Mouse (Mus musculus): ENCODE measurements around the gene Gm2115. TPM values are rescaled to one million over a fixed set of nuclear protein-coding genes. Genes with fewer than 3 reads are reported as not detected.
A peak's percentile ranks its signal among the peaks of the same experiment; 100 is the strongest.

The Gm2115 gene
- polyA plus RNA-seq, 1 experiment from 2014 or later: 0.30 TPM

DNA sequence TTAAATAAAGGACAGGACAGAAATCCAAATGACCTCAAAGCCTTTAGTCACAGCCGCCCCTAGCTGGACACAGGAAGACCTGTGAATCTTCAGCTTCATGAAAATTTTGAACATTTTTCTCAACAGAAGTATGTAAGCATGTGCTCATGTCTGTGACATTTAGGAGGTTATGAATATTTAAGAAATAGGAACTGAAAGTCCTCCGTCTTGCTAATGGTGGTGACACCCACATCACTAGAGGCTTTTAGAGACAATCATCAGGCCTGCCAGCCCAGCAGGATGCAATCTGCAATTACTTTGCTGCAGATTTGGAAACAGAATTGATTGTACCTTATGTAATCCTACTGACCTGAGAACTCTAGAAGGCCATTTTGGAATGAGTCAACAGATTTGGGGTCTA is 22.7 kb downstream of the Gm2115 start:
- H3K4me1 ChIP-seq: no peaks in the 10 kb centered on the region
- no peak overlapping the region for H3K27ac ChIP-seq (replicated peaks)
- H3K4me3 ChIP-seq: no peak overlapping the region
- no peaks in the 10 kb centered on the region for H3K36me3 ChIP-seq
- WGBS: 89% methylated on average over 2 of the region's 2 CpGs
- no peaks in the 10 kb centered on the region for H3K27me3 ChIP-seq (ENCODE audit: low read depth, poor library complexity, severe bottlenecking)
- DNase-seq (ENCODE audit: low spot score): no peak
- no peaks in the 10 kb centered on the region for H3K9me3 ChIP-seq (replicated peaks)

DNA sequence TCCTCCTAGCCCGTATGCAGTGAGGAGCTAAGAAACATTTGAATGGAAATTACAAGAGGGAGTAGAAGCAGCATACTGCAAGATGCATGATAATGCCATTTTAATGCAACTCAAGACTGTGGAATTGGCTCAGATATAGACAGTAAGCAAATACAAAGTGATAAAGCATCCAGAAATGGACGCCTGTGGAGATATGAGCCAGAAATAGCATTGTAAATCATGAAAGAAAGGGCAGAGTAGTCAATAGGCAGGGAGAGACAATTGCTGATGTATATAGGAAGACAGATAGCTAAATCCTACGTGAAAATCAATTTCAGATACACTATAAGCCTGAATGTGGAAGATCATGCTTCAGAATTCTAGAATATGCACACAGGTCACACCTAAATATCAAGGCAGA is 26.5 kb downstream of the Gm2115 start:
- Histone ChIP-seq H3K9me3 (replicated peaks) (no peaks in the 10 kb centered on the region), H3K27ac (replicated peaks) (no peak overlapping the region), H3K27me3 (ENCODE audit: low read depth, poor library complexity, severe bottlenecking) (no peaks in the 10 kb centered on the region), H3K36me3 (no peaks in the 10 kb centered on the region), H3K4me3 (no peak overlapping the region), H3K4me1 (no peaks in the 10 kb centered on the region)
- 73% methylated on average over 3 of the region's 3 CpGs for WGBS
- no peak for DNase-seq (ENCODE audit: low spot score)

DNA sequence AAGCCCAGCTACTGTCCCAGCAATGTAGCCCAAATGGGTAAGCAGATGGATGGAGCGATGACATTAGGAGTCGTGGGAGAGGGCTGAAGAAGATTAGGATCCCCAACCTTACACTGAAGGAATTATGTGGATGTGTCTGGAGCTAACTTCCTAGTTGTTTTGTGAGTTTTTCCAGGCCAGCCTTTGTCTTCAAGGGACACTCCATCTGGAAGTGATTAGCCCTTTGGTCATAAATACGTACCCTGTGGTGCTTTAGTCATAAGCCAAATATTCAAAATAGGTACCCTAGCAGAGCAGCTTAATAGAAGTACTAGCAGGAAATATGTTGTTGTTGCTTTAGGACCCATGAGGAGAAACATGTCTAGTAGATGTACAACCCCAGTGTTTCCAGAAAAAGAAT is 28.6 kb downstream of the Gm2115 start:
- Histone ChIP-seq H3K9me3 (replicated peaks) (no peaks in the 10 kb centered on the region), H3K27me3 (ENCODE audit: low read depth, poor library complexity, severe bottlenecking) (no peaks in the 10 kb centered on the region), H3K27ac (replicated peaks) (no peak overlapping the region), H3K4me1 (no peaks in the 10 kb centered on the region), H3K36me3 (no peaks in the 10 kb centered on the region), H3K4me3 (no peak overlapping the region)
- WGBS: 80% methylated on average over 3 of the region's 3 CpGs
- no peak for DNase-seq (ENCODE audit: low spot score)

DNA sequence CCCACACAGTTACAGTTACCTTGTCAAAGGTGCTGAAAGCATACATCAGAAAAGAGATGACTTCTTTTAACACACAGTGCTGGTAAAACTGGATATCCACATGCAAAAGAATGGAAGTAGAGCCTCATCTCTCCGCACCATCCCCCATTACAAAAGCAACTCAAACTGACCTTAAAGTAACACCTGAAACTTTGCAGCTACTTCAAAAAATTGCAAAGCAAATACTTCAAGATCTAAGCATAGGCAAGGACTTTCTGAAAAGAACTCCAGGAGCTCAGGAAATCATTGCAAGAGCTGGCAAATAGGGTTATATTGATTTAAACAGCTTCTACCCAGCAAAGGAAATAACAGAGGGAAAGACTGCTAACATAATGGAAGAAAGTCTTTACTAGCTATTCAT is 31.7 kb downstream of the Gm2115 start:
- H3K4me3 ChIP-seq: no peak overlapping the region
- H3K4me1 ChIP-seq: no peaks in the 10 kb centered on the region
- no peak for DNase-seq (ENCODE audit: low spot score)
- no peaks in the 10 kb centered on the region for H3K27me3 ChIP-seq (ENCODE audit: low read depth, poor library complexity, severe bottlenecking)
- WGBS: 91% methylated on average over 1 of the region's 1 CpGs
- H3K9me3 ChIP-seq (replicated peaks): no peaks in the 10 kb centered on the region
- H3K27ac ChIP-seq (replicated peaks): no peak overlapping the region
- no peaks in the 10 kb centered on the region for H3K36me3 ChIP-seq

DNA sequence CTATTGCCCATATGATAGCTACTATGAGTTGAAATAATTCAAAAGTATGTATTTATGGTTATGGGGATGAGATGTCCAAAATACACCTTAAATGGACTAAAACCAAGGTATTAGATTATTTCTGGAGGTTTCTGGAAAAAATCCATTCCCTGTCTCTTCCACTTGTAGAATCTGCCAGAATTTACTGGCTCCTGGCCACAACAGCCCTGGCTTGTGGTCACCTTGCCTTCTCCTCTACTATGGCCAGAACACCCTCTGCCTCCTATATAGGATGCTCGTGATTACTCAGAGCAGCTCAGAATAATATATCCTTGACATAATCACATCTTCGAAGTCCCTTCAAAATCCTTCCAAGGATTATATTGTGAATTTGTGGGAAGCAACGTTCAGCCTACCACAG is 35.5 kb downstream of the Gm2115 start:
- Histone ChIP-seq H3K9me3 (replicated peaks) (no peaks in the 10 kb centered on the region), H3K27ac (replicated peaks) (no peak overlapping the region), H3K4me1 (no peaks in the 10 kb centered on the region), H3K36me3 (no peaks in the 10 kb centered on the region), H3K4me3 (no peak overlapping the region), H3K27me3 (ENCODE audit: low read depth, poor library complexity, severe bottlenecking) (no peaks in the 10 kb centered on the region)
- DNase-seq (ENCODE audit: low spot score): no peak
- WGBS: 84% methylated on average over 3 of the region's 3 CpGs

DNA sequence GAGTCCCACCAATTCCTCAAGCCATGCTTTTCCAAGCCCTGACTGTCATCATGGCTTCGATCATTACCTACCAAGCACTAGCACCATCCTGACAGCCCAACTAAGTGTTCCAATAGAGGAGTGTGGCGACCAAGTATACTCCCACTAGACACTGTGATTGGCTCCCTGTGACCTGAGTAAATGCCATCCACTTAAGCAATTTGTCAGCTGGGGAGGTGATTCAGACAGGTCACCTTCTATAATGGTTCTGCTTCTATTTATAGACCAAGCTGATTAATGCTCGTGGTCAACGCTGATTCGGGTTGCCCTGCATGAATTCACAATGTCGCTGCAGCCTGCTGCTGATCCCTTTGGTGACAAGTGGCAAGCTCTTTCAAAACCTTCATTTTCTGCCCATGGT is 37.4 kb downstream of the Gm2115 start:
- no peaks in the 10 kb centered on the region for H3K36me3 ChIP-seq
- no peaks in the 10 kb centered on the region for H3K9me3 ChIP-seq (replicated peaks)
- DNase-seq (ENCODE audit: low spot score): no peak
- no peak overlapping the region for H3K4me3 ChIP-seq
- 83% methylated on average over 6 of the region's 6 CpGs for WGBS
- no peaks in the 10 kb centered on the region for H3K4me1 ChIP-seq
- no peaks in the 10 kb centered on the region for H3K27me3 ChIP-seq (ENCODE audit: low read depth, poor library complexity, severe bottlenecking)
- H3K27ac ChIP-seq (replicated peaks): no peak overlapping the region

DNA sequence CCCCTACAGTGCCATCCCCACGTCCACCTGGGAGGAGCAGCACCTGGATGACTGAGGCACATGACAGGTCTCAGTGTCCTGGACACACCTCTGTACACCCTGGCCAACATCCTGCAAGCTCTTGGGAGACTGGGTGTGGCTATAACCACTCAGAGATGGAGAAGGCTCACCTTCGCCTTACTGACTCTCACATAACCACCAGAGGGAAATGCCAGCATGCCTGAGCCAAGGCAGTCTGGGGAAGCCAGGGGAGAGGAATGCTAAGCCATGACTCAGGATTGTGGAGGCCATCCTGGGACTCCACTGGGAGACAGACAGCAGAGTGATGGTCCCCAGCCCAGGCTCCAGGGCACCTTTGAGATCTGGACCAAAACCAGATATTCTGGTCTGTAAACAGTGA is 48.3 kb downstream of the Gm2115 start:
- Histone ChIP-seq H3K4me1 (no peaks in the 10 kb centered on the region), H3K9me3 (replicated peaks) (no peaks in the 10 kb centered on the region), H3K27ac (replicated peaks) (no peak overlapping the region), H3K4me3 (no peak overlapping the region), H3K36me3 (no peaks in the 10 kb centered on the region), H3K27me3 (ENCODE audit: low read depth, poor library complexity, severe bottlenecking) (no peaks in the 10 kb centered on the region)
- WGBS: 79% methylated on average over 2 of the region's 2 CpGs
- no peak for DNase-seq (ENCODE audit: low spot score)

DNA sequence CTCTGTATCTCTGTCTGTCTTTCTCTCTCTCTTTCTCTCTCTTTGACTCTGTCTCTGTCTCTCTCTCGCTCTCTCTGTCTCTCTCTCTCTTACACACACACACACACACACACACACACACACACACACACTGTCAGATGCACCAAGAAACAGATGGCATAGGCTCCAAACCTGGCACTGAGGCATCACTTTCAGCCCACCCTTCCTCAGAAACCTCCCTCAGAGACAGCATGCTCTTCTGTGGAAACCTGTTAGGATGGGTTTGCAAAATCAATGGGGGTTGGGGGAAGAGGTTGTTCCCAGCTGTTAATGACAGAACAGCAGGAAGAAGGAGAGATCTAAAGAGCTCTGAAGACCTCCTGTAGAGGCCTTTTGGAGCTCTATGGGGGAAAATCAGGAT is 50.1 kb downstream of the Gm2115 start:
- Histone ChIP-seq H3K36me3 (no peaks in the 10 kb centered on the region), H3K4me1 (no peaks in the 10 kb centered on the region), H3K4me3 (no peak overlapping the region), H3K27me3 (ENCODE audit: low read depth, poor library complexity, severe bottlenecking) (no peaks in the 10 kb centered on the region), H3K27ac (replicated peaks) (no peak overlapping the region), H3K9me3 (replicated peaks) (no peaks in the 10 kb centered on the region)
- no peak for DNase-seq (ENCODE audit: low spot score)
- WGBS: 79% methylated on average over 1 of the region's 1 CpGs

DNA sequence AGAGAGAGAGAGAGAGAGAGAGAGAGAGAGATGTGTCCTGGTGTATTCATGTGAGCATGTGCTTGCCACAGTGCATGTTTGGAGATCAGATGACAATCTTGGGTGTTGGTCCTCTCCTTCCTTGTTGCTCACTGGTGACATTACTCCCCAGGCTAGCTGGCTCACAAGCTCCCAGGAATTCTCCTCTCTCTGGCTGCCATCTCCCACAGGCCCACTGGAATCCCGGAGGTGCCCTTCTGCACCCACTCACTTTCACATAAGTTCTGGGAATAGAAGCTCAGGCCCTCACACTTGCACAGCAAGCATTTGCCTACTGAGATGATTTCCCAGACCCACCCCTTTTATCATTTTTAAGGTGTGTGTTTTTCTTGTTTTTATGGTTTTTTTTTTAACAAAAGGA is 51.0 kb downstream of the Gm2115 start:
- 89% methylated on average over 1 of the region's 1 CpGs for WGBS
- no peaks in the 10 kb centered on the region for H3K4me1 ChIP-seq
- no peak overlapping the region for H3K4me3 ChIP-seq
- H3K27ac ChIP-seq (replicated peaks): no peak overlapping the region
- H3K36me3 ChIP-seq: no peaks in the 10 kb centered on the region
- no peaks in the 10 kb centered on the region for H3K9me3 ChIP-seq (replicated peaks)
- no peaks in the 10 kb centered on the region for H3K27me3 ChIP-seq (ENCODE audit: low read depth, poor library complexity, severe bottlenecking)
- DNase-seq (ENCODE audit: low spot score): no peak

DNA sequence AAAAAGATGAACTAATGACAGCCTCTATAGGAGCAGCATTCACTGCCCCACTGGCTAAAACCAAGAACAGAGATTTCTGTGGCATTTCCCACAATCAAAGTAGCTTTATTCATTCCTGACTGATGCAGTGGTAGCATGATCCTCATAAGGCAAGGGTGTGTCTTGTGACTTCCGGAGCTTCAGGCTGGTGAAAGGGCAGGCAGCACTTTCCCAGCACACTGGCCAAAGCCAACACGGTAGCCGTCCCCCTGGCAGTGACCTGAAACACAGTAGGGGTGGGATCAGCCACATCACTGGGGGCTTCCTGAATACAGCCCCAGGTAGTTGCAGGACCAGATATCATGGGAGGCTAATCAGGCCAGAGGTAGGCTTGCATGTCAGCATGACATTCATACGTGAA is 56.3 kb downstream of the Gm2115 start:
- H3K4me1 ChIP-seq: peaks cover 4% of the 10 kb centered on the region; the same call in 1 of the 2 replicates
- no peaks in the 10 kb centered on the region for H3K9me3 ChIP-seq (replicated peaks)
- WGBS: 98% methylated on average over 4 of the region's 4 CpGs
- no peaks in the 10 kb centered on the region for H3K27me3 ChIP-seq (ENCODE audit: low read depth, poor library complexity, severe bottlenecking)
- no peak overlapping the region for H3K4me3 ChIP-seq
- 0 out of 2 replicates have a peak overlapping the region, but pooled peaks have one; percentile 17 for H3K27ac ChIP-seq (replicated peaks)
- DNase-seq (ENCODE audit: low spot score): no peak
- H3K36me3 ChIP-seq: no peaks in the 10 kb centered on the region

DNA sequence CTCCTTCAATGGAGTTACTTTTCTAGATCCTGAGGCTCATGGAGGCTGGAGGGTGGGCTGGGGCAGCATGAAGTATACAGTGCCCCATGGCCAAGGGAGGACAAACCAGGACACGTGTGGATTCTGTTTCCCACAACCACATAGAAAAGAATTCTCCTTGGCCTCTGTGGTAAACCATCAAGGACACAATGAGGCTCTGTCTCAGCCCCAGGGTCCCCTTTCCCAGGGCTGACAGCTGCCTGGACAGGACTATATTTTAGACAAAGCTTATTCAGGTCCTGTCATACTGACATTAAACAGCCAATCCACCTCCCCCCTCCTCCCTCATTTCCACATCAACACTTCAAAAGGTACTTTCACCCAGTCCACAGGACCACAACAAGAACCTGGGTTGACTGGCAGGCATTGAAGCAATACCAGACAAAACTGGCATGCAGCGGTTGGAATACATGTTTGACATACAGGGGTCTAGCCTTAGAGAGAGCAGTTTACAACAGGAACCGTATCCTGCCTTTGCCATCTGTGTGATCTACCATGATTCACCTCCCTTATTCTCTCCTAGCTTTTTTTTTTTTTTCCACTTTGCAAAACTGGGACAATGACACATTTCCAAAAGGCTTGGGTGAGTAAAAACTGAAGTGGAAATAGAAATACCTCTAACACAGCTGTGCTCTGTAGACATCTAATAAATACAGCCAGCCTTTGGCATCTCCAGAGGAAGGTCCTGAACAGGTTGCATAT is 57.8 kb downstream of the Gm2115 start:
- H3K27me3 ChIP-seq (ENCODE audit: low read depth, poor library complexity, severe bottlenecking): no peaks in the 10 kb centered on the region
- H3K4me1 ChIP-seq: peaks cover 4% of the 10 kb centered on the region; the same call in 1 of the 2 replicates
- 84% methylated on average over 3 of the region's 3 CpGs for WGBS
- no peak overlapping the region for H3K27ac ChIP-seq (replicated peaks)
- no peak overlapping the region for H3K4me3 ChIP-seq
- no peak for DNase-seq (ENCODE audit: low spot score)
- H3K9me3 ChIP-seq (replicated peaks): no peaks in the 10 kb centered on the region
- H3K36me3 ChIP-seq: no peaks in the 10 kb centered on the region

DNA sequence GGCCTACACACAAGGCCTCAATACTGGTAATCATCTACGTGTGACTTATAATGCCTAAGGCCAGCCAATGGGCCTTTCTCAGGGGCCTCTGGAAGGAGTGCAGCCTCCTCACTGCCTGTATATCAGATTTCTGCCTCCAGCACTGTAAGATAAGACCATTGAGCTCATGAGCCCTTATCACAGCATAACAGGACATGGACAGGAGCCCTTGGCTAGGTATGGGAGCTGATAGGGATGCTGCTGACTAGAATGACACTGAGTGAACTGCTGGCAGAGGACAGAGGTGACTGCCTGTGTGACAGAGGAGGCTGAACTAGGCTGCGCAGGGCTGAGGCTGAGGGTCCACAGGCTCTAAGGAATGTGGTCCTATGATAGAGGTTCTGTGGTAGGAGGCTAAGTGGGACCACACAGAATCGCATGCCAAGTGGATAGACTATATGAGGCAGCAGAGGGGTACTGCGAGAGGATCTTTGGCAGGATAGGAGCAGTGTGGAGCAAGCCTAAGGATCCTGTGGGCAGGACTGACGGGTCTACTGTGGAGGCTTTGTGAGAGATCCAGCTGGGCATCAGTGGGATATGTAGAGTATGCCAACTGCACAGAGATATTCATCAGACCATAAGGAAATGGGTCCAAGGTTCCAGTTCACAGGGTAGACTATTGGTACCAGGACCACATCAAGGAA is 58.5 kb downstream of the Gm2115 start:
- H3K4me3 ChIP-seq: no peak overlapping the region
- 84% methylated on average over 5 of the region's 5 CpGs for WGBS
- H3K36me3 ChIP-seq: no peaks in the 10 kb centered on the region
- peaks cover 4% of the 10 kb centered on the region; the same call in 1 of the 2 replicates for H3K4me1 ChIP-seq
- no peak overlapping the region for H3K27ac ChIP-seq (replicated peaks)
- no peaks in the 10 kb centered on the region for H3K27me3 ChIP-seq (ENCODE audit: low read depth, poor library complexity, severe bottlenecking)
- H3K9me3 ChIP-seq (replicated peaks): no peaks in the 10 kb centered on the region
- DNase-seq (ENCODE audit: low spot score): no peak

DNA sequence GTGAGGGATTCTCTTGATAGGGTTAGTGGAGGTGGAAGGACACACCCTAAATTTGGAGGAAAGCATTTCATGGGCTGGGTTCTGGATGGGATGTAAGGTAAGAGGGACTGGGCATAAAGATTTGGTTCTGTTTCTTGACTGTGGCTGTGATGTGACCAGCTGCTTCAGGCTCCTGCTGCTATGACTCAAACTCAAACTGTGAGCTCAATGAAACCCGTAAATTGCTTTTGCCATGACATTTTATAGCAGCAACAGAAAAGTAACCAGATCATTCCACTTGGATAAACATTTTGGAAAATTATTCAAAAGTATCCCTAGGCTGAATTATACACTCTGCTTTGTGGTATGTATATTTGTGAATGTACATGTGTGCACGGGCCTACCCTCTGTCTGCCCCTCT is 61.9 kb downstream of the Gm2115 start:
- Histone ChIP-seq H3K4me3 (no peak overlapping the region), H3K36me3 (no peaks in the 10 kb centered on the region), H3K4me1 (peaks cover 4% of the 10 kb centered on the region; the same call in 1 of the 2 replicates), H3K9me3 (replicated peaks) (no peaks in the 10 kb centered on the region), H3K27me3 (ENCODE audit: low read depth, poor library complexity, severe bottlenecking) (no peaks in the 10 kb centered on the region), H3K27ac (replicated peaks) (no peak overlapping the region)
- DNase-seq (ENCODE audit: low spot score): no peak
- WGBS: 87% methylated on average over 2 of the region's 2 CpGs

Data from midbrain, embryonic 10.5 days (tissue).